Mouse (Mus musculus): ENCODE results near the gene Itga4.

The Itga4 gene

GRCm38 (mm10) chr2:79357835-79358234 lies 102.6 kb downstream of the Itga4 start:
- no peak for DNase-seq

GRCm38 (mm10) chr2:79362029-79362428 lies 106.8 kb downstream of the Itga4 start:
- DNase-seq = no peak

- no peak for DNase-seq
Observed at GRCm38 (mm10) chr2:79363920-79364319, 108.7 kb downstream of the Itga4 start.

DNA sequence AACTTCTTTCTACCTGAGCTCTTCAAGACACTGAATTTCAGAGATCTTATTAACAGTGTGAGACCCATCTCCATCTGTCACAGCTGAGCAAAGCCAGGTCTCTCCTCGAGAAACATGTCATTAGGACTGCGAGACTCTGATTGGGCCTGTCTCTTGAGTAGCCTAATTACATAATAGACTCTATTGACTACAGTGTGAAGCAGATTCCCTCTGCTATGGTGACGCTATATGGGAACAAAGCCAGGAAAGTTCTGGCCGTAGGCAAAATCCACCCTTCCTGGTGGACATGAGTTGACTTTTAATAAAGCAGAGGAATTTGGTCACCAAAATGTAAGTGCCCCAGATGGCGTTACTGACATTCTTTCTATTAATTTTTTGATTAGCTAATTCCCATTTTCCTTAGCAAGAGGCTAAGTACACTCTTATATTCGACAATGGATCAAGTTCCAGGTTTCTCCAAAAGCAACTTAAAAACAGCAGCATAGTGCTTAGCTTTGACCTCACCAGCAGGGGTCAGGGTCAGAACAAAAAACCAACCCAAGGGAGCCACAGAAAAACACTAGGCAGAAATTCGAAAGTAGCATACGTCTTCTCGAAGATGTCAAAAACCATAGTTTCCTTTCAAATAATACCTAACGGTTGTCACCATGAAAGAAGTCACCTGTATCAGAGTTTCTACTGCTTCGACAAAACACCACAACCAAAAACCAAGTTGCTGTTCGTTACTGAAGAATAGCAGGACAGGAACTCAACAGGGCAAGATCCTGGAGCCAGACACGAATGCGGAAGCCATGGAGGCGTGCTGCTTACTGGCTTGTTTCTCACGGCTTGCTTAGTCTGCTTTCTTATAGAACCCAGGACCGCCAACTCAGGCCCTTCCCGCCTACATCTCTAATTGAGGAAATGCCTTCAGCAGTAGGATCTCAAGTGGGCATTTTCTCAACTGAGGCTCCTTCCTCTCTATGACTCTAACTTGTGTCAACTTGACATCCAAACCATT lies 112.5 kb downstream of the Itga4 start:
- no peak for DNase-seq

GRCm38 (mm10) chr2:79368661-79369060 lies 113.4 kb downstream of the Itga4 start:
- DNase-seq = no peak

DNA sequence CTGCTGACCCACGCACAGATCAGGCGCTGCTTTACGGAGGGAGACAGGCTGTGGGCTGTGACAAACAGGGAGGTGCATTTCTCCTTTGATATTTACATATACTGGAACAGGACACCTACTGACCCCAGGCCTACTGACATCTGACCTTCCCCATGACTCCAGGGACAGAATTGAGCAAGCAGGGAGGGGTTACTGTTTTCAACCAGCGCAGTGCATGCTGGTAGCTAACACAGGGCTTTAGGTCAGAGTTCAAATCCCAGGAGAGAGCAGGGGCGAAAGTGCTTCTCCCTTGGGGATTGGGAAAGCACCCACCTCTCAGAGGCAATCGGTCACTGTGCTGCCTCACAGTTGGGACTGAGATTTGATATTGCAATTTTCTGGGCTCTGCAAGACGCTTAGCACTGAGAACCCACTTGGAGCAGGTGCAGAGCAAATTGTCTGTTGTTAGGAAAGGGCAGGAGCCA lies 113.9 kb downstream of the Itga4 start:
- peak; percentile 45 for DNase-seq

DNA sequence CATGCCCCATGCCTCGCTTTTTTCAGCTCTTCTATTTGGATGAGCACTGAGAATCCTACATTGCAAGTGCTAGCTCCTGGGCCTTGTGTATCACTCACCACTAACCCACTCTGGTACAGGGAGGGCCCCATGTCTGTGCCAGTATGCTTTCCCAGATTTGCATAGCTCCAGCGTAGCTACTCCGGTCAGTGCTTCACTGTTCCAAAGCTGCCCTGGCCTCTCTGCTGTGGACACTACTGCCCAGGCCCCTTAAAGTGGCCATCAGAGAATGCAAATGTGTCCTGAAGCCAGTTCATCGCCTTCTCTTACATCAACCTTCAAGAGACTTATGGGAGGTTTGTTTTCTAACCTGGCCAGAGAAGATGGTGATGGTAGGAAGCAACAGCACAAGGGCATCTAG lies 114.7 kb downstream of the Itga4 start:
- no peak for DNase-seq

DNA sequence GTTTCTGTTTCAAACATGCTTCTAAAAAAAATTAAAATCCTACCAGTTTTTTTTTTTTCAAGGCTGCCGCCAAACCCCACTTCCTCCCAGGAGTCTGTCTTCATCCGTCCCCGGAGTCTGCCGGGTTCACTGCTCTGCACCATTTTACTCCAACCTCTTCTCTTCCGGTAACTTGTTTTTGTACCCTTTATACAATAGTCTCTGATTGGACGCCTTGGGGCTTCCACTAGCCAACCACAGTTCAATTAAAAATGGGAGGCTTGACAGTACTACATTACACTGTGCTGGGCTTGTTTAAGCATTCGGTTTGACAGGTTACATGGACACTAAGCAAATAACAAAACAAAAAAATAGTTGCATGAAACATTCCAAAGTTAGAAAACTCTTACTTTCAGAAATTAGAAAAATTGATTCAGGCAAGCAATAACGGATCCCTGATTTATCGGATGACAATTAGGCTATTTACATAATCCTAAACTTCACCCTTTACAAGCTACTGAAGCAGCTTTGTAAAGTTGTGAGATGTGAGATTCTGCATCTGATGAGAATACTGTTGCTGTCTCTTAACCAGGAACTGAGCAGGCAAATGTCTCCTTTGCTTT lies 115.6 kb downstream of the Itga4 start:
- DNase-seq = no peak

DNA sequence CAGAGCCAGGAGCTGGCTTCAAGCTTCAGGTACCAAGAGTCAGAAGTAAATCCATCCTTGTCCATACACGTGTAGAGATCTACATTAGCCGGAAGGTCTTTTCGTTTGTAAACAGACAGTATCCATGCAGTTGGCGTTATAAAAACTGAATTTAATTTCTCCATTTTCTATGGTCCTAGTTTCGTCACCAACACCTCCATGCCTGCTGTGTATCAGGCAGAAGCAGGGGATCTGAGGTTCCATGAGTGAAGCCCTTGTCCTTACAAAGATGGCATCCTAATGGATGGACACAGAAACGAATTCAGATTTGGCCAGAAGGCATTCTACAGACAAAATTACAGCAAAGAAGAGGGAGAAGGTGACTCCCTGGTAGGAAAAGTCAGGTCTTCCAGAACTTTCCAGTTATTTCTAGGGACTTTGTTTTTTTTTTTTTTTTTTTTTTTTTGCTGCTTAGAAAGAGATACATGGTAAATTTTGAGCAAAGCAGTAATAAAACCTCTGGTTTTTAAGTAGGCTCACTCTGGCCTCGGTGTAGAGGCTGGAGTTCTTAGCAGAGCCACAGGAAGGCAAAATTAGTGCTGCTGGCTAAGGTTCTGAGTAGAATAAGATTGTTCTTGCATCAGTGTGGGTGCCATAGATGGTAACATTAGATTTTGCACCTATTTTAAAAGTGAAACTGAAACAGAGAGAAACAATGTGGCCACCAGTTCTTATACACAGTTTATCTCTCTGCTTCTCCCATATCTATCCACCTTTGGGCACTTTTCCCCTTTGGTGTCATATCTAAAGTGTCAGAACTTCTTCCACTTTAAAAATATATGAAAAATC lies 116.3 kb downstream of the Itga4 start:
- no peak for DNase-seq

DNA sequence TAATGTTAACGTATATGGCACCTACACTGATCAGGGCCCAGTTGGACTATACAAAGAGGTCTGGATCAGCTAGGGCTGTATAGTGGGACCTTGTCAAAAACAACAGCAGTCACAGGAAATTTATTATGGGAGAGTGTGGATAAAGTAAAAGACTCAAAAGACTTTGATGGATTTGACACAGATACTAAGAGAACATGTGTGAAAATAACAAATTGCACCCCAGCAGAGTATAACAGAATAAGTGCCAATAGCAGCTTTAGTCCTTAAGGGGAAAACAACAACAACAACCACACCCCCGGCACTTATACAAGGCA lies 116.9 kb downstream of the Itga4 start:
- DNase-seq = no peak

GRCm38 (mm10) chr2:79372486-79373200 lies 117.4 kb downstream of the Itga4 start:
- DNase-seq = peak; percentile 13

- DNase-seq = no peak
Observed at GRCm38 (mm10) chr2:79378346-79379086, 123.3 kb downstream of the Itga4 start.

GRCm38 (mm10) chr2:79379087-79380041 lies 124.1 kb downstream of the Itga4 start:
- DNase-seq = no peak

All from liver (tissue).